Mouse (Mus musculus) yolk sac, embryonic 10.5 days (tissue): Measurements from ENCODE around the gene Stk17b.

Experiments used
- DNase-seq: peaks from one replicate; pipeline ENCODE4 v3.0.0-alpha.2; 2017; ENCODE audit warnings: low spot score

Gene Stk17b

DNA sequence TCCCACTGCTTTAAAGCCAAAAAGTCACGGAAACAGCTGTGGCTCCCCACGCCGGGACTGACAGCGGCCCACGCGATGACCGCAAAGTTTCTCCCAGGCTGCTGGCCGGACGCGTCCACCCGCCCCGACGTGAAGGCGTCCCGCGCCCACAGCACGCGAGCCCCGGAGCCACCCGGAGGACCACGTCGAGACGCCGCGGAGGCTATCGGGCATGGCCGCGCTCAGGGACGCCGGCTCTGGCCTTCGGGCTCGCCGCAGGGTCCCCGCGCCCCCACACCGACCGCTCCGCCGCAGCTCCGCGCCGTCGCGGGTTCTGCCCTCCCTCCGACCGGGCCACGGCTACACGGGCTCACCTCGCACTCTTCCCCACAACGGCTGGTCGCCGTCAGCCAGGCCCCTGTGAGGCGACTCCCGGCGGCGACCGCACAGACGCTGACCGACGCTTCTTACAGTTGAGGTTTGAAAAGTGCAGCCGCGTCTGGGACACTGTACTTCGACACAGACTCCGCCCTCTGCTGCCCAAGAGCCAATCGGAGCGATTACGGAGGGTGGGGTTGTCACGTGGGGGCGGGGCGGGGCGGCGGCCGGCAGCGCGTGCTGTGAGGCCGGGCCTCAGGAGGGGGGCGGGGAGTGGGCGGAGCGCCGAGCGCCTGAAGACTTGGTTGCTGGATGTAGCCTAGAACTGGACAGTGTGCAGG, at the start of gene Stk17b:
TSS of gene Stk17b (minus strand) at position 504 of the 698 bp plus-strand sequence.
- peak; percentile 94 for DNase-seq

DNA sequence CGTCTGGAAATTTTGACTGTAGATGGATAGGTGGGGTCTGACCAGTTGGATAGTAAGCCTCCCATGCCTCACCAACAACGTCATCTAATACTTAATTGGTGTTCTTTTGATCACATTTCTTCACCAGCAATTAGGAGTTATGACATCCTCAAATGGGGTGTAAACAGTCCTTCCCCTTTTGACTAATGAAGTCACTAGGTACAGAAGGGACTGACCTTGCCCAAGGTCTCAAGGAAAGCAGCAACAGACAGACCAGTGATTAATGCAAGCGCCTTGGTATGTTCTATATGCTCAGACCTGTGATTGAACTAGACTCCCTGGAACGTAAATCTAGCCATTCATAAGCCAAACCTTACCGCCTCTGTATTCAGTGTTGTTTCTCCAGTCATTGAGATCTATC, 45.3 kb upstream of the Stk17b start:
- DNase-seq: no peak

DNA sequence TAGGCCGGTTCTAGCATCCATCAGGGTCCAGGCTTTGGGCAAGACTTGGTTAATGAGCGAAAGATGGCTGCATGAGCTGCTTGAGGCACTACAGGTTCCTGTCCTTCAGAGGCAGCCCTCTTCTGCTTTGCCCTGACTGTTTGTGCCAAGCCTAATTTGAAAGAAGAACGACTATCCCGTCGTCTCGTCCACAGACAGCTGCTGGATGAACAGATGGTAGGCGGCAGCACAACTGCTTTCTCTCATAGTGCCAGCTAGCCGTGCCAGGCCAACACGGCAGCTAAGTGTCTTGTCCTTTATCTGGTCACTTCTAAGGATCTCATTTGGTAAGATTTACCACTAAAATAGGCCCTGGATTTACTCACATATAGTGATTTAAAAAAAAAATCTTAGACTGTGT, 44.1 kb upstream of the Stk17b start:
- no peak for DNase-seq

DNA sequence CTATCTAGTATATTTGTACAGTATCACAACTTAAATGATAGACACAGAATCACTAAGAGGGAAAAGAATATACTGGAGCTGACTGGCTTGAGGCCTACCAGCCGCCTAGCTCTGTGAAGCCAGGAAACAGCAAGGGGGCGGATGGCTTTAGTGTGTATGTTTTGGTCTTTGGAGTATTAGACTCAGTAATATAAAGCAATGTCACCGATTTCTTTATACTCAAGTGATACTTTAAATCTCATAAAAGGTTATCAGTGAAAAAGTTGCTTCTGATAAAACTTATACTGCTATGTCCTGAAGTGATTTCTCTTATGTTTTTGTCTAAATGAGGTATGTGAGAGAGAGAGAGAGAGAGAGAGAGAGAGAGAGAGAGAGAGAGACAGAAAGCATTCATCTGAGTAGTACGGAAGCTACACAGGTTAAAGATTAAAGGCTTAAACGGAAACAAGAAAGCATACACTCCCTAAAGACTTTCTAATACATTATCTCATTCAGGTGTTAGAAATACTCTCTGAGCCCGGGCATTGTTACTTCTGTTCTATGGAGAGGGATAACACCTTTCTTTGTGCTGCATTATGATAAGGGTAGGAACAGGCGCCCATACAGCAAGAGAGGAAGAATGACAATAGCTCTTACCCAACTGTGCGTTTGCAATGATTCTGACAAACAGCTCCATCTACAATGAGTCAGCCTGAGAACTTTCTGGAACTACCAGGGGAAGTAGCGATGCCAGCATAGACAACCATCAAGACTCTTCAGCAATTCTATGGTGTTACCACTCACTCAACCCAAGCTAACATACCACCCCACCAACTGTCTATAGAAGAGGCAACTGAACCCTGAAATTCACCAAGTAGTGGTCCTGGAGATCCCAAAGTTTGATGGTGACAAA, 39.7 kb upstream of the Stk17b start:
- no peak for DNase-seq

DNA sequence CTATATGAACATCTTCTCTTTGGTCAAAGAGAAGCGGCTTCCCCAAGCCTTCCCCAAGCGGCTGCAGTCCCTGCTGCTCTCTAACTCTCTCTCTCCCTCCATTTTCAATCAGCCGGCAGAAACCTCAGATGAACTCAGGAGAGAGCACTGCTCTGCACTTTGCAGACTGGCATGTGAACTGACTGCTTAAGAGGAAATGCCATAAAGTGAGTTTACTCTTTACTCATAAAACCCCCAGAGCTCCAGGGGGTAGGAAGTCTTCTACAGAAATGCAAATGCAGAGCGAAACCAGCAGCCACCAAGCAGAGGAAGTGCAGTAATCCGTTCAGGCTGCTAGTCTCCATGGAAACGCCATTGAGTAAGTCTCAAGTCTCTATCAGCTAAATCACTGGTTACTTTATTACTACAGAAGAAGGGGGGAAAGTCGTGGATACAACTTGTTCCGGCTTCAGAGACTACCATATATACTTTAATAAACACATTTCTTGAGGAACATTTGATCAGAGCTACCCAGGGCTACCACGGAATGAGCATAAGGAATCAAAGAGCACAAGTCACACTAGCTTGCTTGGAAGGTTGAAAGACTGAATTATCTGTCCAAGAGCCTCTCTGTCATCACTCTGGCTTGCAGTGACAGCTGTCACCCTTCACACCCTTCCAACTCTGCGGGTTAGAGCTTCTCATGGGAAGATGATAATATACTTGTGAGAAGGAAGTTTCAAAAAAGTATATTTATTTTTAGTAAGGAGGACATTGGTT, 38.8 kb upstream of the Stk17b start:
- DNase-seq: peak; percentile 50

GRCm38 (mm10) chr1:53821983-53822382, 37.0 kb upstream of the Stk17b start:
- DNase-seq: no peak

DNA sequence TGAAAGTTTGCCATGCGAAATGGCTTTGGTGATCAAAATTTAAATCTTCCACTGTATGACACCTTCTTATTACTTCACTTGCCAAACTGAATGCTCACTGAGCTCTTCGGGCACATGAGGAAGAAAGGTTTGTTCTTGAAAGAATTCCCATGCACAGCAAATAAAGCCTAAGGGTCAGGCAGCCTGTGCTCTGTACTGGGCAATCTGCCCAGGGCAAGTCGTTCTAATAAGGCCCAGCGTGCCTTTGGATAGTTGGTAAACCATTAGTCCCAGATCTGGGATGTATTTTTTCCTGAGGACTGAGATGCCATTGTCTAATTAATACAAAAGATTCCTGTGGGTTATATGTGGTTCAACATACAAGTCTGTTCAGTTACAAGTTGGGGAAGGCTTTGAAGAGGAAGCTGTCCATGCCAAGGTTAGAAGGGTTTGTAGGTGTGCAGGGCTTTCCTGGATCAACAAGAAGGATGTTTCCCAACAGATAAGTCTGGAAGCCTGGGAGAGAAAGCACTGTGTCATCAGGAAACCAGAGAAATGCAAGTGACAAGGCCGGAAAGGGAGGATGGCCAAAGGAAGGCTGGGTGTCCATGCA, 35.1 kb upstream of the Stk17b start:
- DNase-seq: no peak

DNA sequence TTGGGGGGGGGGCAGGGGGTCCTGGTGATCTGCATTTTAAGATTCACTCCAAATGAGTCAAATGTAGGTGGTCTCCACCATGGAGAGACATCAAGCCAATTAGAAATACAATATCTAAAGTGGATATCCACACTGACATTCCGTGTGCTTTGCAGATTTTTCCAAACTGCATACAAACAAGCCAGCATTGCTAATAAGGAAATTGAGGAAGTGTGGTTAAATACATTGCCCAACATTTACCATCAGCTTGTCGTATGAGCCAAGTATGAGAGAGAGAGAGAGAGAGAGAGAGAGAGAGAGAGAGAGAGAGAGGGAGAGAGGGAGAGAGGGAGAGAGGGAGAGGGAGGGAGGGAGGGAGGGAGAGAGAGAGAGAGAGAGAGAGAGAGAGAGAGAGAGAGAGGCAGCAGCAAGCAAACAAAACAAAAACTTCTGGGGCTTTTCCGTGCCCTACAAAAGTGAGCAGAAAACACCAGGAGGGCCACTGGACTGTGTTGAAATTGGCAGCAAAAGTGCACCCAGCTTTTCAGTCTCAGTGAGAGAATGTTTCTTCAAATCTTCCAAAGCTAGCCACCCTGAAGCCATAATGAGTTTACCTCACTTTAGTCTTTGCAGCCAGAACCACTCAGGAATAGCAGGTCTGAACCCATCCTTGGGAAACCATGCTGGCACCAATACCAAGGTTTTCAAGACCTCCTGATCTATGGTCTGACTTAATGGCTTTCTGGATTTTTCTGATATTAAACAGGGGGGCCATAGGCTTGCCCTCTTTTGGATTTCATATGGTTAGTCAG, 33.2 kb upstream of the Stk17b start:
- DNase-seq: no peak

DNA sequence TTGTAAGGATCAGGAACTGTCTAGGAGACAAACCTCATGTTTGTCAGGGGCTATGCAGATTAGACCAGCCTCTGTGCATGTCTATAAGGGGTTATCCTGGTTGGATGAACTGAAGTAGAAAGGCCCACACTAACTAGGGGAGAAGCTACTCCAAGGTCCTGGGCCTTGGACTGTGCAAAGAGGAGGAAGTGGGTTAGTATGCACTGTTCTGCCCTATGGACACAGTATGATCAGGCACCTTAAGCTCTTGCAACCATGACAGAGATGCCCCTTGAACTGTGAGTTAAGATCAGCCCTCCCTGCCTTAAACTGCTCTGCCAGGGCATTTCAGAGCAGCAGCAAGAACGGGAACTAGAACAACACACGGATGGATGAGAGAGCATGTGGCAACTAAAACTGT, 31.3 kb upstream of the Stk17b start:
- DNase-seq: no peak

GRCm38 (mm10) chr1:53814077-53814705, 29.2 kb upstream of the Stk17b start:
- no peak for DNase-seq

DNA sequence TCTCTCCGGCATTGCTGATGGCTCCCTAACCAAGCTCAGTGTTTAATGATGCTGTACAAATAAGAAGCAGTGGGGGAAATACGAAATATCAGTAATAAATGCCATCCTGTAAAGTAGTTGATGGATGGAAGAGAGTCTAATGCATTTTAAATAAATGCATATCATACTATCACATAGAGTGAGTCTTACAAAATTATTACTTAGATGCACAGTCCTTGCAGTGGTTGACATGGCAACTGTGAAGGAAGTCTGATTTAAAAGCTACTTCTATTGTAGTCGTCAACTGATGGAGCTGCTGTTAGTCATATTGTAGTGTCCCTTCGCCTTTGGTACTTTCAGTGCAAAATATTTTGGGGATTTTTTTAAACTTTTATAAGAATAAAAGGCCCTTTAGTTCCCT, 26.9 kb upstream of the Stk17b start:
- DNase-seq: no peak

DNA sequence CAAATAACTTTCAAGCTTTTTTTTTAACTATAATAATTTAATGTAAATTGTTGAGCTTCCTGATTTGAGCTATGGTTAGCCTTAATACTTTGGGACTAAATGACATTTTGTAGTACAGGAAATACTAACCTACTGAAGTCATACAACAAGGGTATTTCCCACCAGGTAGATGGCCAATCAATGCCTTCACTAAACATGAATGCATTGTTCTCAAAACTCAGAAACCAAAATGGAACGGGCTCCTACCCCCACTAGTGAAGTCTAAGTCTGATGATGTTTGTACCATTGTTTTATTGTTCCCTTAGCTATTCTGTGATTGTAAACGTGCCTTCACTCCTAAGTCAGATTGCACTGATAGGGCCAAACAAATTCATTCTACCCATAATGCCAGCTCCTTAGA, 23.2 kb upstream of the Stk17b start:
- DNase-seq: no peak

- no peak for DNase-seq
Observed at GRCm38 (mm10) chr1:53797811-53798210, 12.8 kb upstream of the Stk17b start.

DNA sequence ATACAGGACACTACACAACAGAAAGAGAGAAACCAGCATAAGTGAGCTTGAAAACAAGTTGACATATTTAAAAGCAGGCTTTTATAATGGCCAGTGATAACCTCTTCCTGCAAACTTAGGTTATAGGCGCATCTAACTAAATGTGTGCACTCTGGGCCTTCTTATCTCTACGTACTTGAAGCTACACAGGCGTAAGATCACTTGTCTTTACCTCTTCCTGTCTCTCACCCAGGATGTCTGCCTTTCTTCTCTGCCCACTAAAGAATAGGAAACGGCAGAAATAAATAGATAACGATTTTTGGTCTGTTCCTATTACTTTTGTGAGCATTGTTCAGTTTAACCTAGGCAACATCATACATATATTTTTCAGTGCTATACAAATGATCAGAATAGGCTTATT, 12.1 kb upstream of the Stk17b start:
- DNase-seq: no peak

- DNase-seq: no peak
Observed at GRCm38 (mm10) chr1:53796271-53796670, 11.2 kb upstream of the Stk17b start.

GRCm38 (mm10) chr1:53795591-53795990, 10.6 kb upstream of the Stk17b start:
- no peak for DNase-seq

DNA sequence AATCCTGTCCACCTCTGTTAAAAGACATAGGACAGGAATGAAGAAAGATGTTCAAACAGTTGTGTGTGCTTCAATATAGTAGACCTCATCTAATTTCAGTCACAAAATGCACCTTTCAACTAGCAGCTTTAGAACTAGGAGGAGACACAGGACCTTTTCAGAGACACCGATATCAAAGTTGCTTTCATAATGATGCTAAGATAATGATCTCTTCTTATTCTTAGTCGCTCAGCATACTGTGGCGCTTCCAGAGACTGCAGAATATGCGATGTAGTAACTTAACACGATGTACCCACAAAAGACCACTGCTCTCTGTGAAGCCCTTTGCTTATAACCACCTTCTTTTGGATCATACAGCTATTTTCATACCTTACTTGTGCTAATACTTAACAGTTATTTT, 10.1 kb upstream of the Stk17b start:
- no peak for DNase-seq

GRCm38 (mm10) chr1:53794279-53794678, 9.3 kb upstream of the Stk17b start:
- no peak for DNase-seq

DNA sequence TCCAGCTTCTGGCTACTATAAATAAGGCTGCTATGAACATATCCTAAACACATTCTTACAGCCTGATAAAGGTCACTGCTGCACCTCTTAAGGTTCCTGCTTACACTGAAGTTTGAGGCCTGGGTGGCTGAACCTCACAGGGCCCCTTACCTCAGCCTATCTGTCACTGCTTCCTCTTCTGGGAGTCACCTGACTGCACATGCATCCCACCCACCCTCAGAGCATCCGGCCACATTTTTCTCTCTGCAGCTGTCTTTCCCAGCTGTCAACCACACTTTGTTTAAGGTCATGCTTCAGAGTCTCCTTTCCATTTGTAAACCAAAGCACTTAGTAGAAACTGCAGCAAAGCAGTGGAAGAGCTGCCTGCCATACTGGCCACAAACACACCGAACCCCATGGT, 6.3 kb upstream of the Stk17b start:
- no peak for DNase-seq

GRCm38 (mm10) chr1:53784291-53784720, 718 bp downstream of the Stk17b start:
- peak; percentile 43 for DNase-seq

- DNase-seq: no peak
Observed at GRCm38 (mm10) chr1:53782956-53783355, 2.1 kb downstream of the Stk17b start.
